Comparison of ENCODE assay signal across 28 mouse cellular contexts in the genomic region with DNA sequence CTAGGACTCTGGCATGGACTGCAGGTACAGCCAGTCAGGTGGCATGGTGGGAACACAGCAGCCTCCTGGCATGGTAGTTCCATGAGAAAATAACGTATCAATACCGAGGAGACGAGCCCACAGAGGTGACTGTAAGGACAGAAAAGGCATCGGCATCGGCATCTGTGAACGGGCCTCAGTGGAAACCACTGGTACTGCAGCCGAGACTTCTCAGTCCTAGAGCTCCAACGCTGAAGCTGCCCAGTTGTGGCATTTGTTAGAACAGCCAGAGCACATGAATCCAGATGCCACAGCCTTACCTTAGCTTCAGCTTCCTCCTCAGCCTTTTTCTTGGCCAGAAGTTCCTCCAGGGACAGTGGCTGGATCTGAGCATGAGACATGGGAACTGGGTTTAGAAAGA. TPM values are rescaled to one million over a fixed set of nuclear protein-coding genes. Genes with fewer than 3 reads are reported as not detected.
DNase-seq lines count a peak whose midpoint lies in the region; ATAC-seq and TF ChIP-seq lines count a peak whose summit lies in the region.
"Had no signal": no experiment of that assay in that cellular context is flagged by ENCODE, and none has a peak within 500 bp of the region (broad histone marks: within the 10 kb centered on the region; RNA-seq: fewer than 3 reads in every experiment).

No protein-coding gene starts in this region.

- no peaks in the 10 kb centered on the region for H3K27me3 ChIP-seq in liver, embryonic 14.5 days (ENCODE audit: control insufficient read depth, insufficient read depth, low read length)
- H3K27me3 ChIP-seq in liver, embryonic 11.5 days (replicated peaks; ENCODE audit: control insufficient read depth, insufficient read depth, low read length): no peaks in the 10 kb centered on the region
- H3K27me3 ChIP-seq: CH12.LX; embryonic facial prominence, embryonic 13.5 days; embryonic facial prominence, embryonic 15.5 days; forebrain, embryonic 12.5 days; Patski had no signal

- H3K4me1 ChIP-seq in liver, embryonic 14.5 days (replicated peaks; ENCODE audit: control insufficient read depth in 2 of 2, insufficient read depth in 2 of 2, low read length in 1 of 2): no peaks in the 10 kb centered on the region
- H3K4me1 ChIP-seq in liver, embryonic 11.5 days (replicated peaks; ENCODE audit: control insufficient read depth, insufficient read depth, low read length): no peaks in the 10 kb centered on the region
- H3K4me1 ChIP-seq: embryonic facial prominence, embryonic 13.5 days; embryonic facial prominence, embryonic 15.5 days; forebrain, embryonic 10.5 days; forebrain, embryonic 12.5 days had no signal

- no peaks in the 10 kb centered on the region for H3K9me3 ChIP-seq in liver, embryonic 14.5 days (ENCODE audit: control insufficient read depth, low read length)
- no peaks in the 10 kb centered on the region for H3K9me3 ChIP-seq in liver, embryonic 11.5 days (ENCODE audit: control insufficient read depth, low read length)
- H3K9me3 ChIP-seq: embryonic facial prominence, embryonic 13.5 days; embryonic facial prominence, embryonic 15.5 days; forebrain, embryonic 10.5 days; forebrain, embryonic 12.5 days; G1E had no signal

- no peak overlapping the region for H3K4me2 ChIP-seq in liver, embryonic 14.5 days (ENCODE audit: low read depth)
- no peak overlapping the region for H3K4me2 ChIP-seq in liver, embryonic 11.5 days
- H3K4me2 ChIP-seq: embryonic facial prominence, embryonic 13.5 days; embryonic facial prominence, embryonic 15.5 days; forebrain, embryonic 12.5 days had no signal

- no peak overlapping the region for H3K9ac ChIP-seq in liver, embryonic 14.5 days (replicated peaks)
- H3K9ac ChIP-seq in liver, embryonic 11.5 days (ENCODE audit: low read depth, low read length): no peak overlapping the region
- H3K9ac ChIP-seq: embryonic facial prominence, embryonic 13.5 days; embryonic facial prominence, embryonic 15.5 days; forebrain, embryonic 12.5 days had no signal

- WGBS in liver, embryonic 14.5 days (ENCODE audit: insufficient replicate concordance): 87% methylated on average over 8 of the region's 8 CpGs
- WGBS in liver, embryonic 11.5 days: 95% methylated on average over 8 of the region's 8 CpGs

- peaks cover 88% of the 10 kb centered on the region for H3K36me3 ChIP-seq in liver, embryonic 14.5 days (replicated peaks; ENCODE audit: control insufficient read depth, insufficient read depth, low read depth)
- H3K36me3 ChIP-seq in liver, embryonic 11.5 days (ENCODE audit: control insufficient read depth, insufficient read depth, low read length): peaks cover 91% of the 10 kb centered on the region

- ATAC-seq in liver, embryonic 14.5 days (ENCODE audit: insufficient read depth): no peak
- no peak for ATAC-seq in liver, embryonic 11.5 days (replicated peaks; ENCODE audit: low FRiP score)
- ATAC-seq: CD4-positive, CD25-positive, alpha-beta regulatory T cell, adult 4 months; forebrain, embryonic 14.5 days; forebrain, embryonic 16.5 days; Patski had no signal

- peak; percentile 61 for TF ChIP-seq CTCF in layer of hippocampus, adult 2 months (conservative IDR thresholded peaks at IDR 0.05)
- 0 out of 2 replicates have a peak, but pooled peaks have one; percentile 10 for TF ChIP-seq CTCF in liver, embryonic 14.5 days (IDR thresholded peaks at IDR 0.05; ENCODE audit: low read depth)

- H3K4me3 ChIP-seq in layer of hippocampus, adult 2 months: no peak overlapping the region
- no peak overlapping the region for H3K4me3 ChIP-seq in liver, embryonic 14.5 days (ENCODE audit: insufficient read depth in 1 of 2, low read depth in 2 of 2, low read length in 2 of 2)
- no peak overlapping the region for H3K4me3 ChIP-seq in liver, embryonic 11.5 days (ENCODE audit: low read depth, low read length)
- H3K4me3 ChIP-seq: embryonic facial prominence, embryonic 13.5 days; embryonic facial prominence, embryonic 15.5 days; erythroblast, embryonic 14.5 days; forebrain, embryonic 10.5 days; forebrain, embryonic 12.5 days had no signal

- no peak for DNase-seq in layer of hippocampus, adult 2 months (ENCODE audit: low spot score in 2 of 2)
- no peak for DNase-seq in layer of hippocampus, adult 9-10 months (ENCODE audit: low spot score)
- DNase-seq in liver, embryonic 14.5 days (ENCODE audit: low read depth in 3 of 3, low spot score in 3 of 3): no peak
- DNase-seq in liver, embryonic 11.5 days (ENCODE audit: low spot score): no peak
- peak; percentile 52 for DNase-seq in R1 (ENCODE audit: low read depth, low spot score)
- DNase-seq: adrenal gland, adult 2 months; adrenal gland, postnatal 10 days; adrenal gland, postnatal 25 days; B cell, adult 2 months; cerebellum, adult 11 months; cerebellum, adult 18-20 months; cerebellum, adult 8-10 months; cerebellum, adult 9-11 months; cerebellum, postnatal 14 days; cerebellum, postnatal 36 days; embryo, embryonic 11 days had no signal

- no peak for TF ChIP-seq EP300 in liver, embryonic 14.5 days (IDR thresholded peaks at IDR 0.05; ENCODE audit: low read depth)

- H3K27ac ChIP-seq in layer of hippocampus, adult 2 months: peak overlapping the region; percentile 43; the same call in 1 of the 2 replicates
- H3K27ac ChIP-seq in liver, embryonic 14.5 days: no peak overlapping the region
- H3K27ac ChIP-seq in liver, embryonic 11.5 days (ENCODE audit: low read depth, low read length): no peak overlapping the region
- H3K27ac ChIP-seq: embryonic facial prominence, embryonic 13.5 days; embryonic facial prominence, embryonic 15.5 days; forebrain, embryonic 10.5 days; forebrain, embryonic 12.5 days had no signal

RNA-seq across cellular contexts. Expression of gene Ddx23, which starts 10.5 kb away (rescaled TPM):
- 10 to 100 TPM; 79.7 to 87.4 TPM for total RNA-seq in layer of hippocampus, adult 2 months (2021)
- polyA plus RNA-seq in liver, embryonic 14.5 days (2012; rRNA removed): 16.5 and 23.4 TPM in 2 replicates
- 11.0 and 11.7 TPM in 2 replicates for polyA plus RNA-seq in liver, embryonic 14.5 days (2014; fragmentation: Nextera tagmentation; extraction: Ambion mirVana)
- 18.8 and 19.4 TPM in 2 replicates for polyA plus RNA-seq in liver, embryonic 11.5 days (2014; fragmentation: Nextera tagmentation; extraction: Ambion mirVana)

RNA-seq across cellular contexts. Expression of gene Cacnb3, which starts 21.5 kb away (rescaled TPM):
- total RNA-seq in layer of hippocampus, adult 2 months (2021): 100 to 1,000 TPM; 207 to 212 TPM
- 0.85 and 1.5 TPM in 2 replicates for polyA plus RNA-seq in liver, embryonic 14.5 days (2012; rRNA removed)
- polyA plus RNA-seq in liver, embryonic 14.5 days (2014; fragmentation: Nextera tagmentation; extraction: Ambion mirVana): 0.27 and 0.42 TPM in 2 replicates
- polyA plus RNA-seq in liver, embryonic 11.5 days (2014; fragmentation: Nextera tagmentation; extraction: Ambion mirVana): 13.2 TPM in 2 replicates
- total RNA-seq: common myeloid progenitor, adult 5-6 weeks had no signal
- polyA plus RNA-seq: CD4-positive, CD25-positive, alpha-beta regulatory T cell, adult 4 months; erythroblast, embryonic 14.5 days had no signal

RNA-seq across cellular contexts. Expression of gene Rnd1, which starts 25.1 kb away (rescaled TPM):
- total RNA-seq in layer of hippocampus, adult 2 months (2021): 1 to 10 TPM; 6.4 to 6.9 TPM
- polyA plus RNA-seq in liver, embryonic 14.5 days (2012; rRNA removed): 0.25 and 0.67 TPM in 2 replicates
- polyA plus RNA-seq in liver, embryonic 14.5 days (2014; fragmentation: Nextera tagmentation; extraction: Ambion mirVana): 0.24 and 0.63 TPM in 2 replicates
- 0.60 and 0.68 TPM in 2 replicates for polyA plus RNA-seq in liver, embryonic 11.5 days (2014; fragmentation: Nextera tagmentation; extraction: Ambion mirVana)
- polyA plus RNA-seq: erythroblast, embryonic 14.5 days had no signal

RNA-seq across cellular contexts. Expression of gene Adcy6, which starts 42.3 kb away (rescaled TPM):
- 10 to 100 TPM; 49.6 to 52.4 TPM for total RNA-seq in layer of hippocampus, adult 2 months (2021)
- polyA plus RNA-seq in liver, embryonic 14.5 days (2012; rRNA removed): 11.3 and 13.1 TPM in 2 replicates
- polyA plus RNA-seq in liver, embryonic 14.5 days (2014; fragmentation: Nextera tagmentation; extraction: Ambion mirVana): 4.2 and 5.7 TPM in 2 replicates
- polyA plus RNA-seq in liver, embryonic 11.5 days (2014; fragmentation: Nextera tagmentation; extraction: Ambion mirVana): 8.3 and 12.3 TPM in 2 replicates
- polyA plus RNA-seq: G1E had no signal

RNA-seq across cellular contexts. Expression of gene Ccdc65, which starts 55.8 kb away (rescaled TPM):
- total RNA-seq in layer of hippocampus, adult 2 months (2021): 1 to 10 TPM; 6.7 to 9.5 TPM
- 0.01 TPM in 1 of 2 replicates, not detected in the other for polyA plus RNA-seq in liver, embryonic 14.5 days (2012; rRNA removed)
- polyA plus RNA-seq in liver, embryonic 14.5 days (2014; fragmentation: Nextera tagmentation; extraction: Ambion mirVana): not detected in 2 replicates
- 0.09 and 0.19 TPM in 2 replicates for polyA plus RNA-seq in liver, embryonic 11.5 days (2014; fragmentation: Nextera tagmentation; extraction: Ambion mirVana)
- total RNA-seq: common myeloid progenitor, adult 5-6 weeks had no signal
- polyA plus RNA-seq: CD4-positive, CD25-positive, alpha-beta regulatory T cell, adult 4 months; erythroblast, embryonic 14.5 days; G1E had no signal
